Mouse (Mus musculus): ENCODE measurements around the gene Senp1.

DNA sequence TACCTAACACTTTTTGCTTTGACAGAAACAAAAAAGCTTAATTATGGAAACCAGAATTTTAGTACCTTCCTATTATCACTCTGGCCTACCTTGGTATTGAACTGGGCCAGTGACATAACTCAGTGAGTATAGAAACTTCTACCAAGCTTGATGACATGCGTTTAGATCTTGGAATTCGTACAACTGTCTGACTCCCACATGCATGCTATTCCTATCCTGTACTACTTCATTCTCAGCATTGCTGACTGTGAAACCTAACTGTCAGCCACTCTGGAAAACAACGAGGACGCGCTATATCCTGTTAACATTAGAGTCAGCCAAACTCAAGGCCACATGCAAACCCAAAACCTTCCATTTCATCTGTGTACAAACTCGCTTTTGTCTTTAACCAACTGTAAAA lies 49.6 kb downstream of the Senp1 start:
- TF ChIP-seq CTCF (IDR thresholded peaks at IDR 0.05; ENCODE audit: extremely low read depth, insufficient read depth, insufficient read length, insufficient replicate concordance) (no peak), POLR2A (IDR thresholded peaks at IDR 0.05; ENCODE audit: low read depth, low read length) (no peak)
